Mouse (Mus musculus): ENCODE data around the gene Agbl4.

Gene Agbl4

GRCm38 (mm10) chr4:110397618-110398045 is at the start of gene Agbl4:
TSS of gene Agbl4 (plus strand) at chr4:110397661.
- no peak for DNase-seq (ENCODE audit: low read depth, low spot score)

GRCm38 (mm10) chr4:110350856-110351177 is 46.6 kb upstream of the Agbl4 start:
- DNase-seq (ENCODE audit: low read depth, low spot score) = no peak

DNA sequence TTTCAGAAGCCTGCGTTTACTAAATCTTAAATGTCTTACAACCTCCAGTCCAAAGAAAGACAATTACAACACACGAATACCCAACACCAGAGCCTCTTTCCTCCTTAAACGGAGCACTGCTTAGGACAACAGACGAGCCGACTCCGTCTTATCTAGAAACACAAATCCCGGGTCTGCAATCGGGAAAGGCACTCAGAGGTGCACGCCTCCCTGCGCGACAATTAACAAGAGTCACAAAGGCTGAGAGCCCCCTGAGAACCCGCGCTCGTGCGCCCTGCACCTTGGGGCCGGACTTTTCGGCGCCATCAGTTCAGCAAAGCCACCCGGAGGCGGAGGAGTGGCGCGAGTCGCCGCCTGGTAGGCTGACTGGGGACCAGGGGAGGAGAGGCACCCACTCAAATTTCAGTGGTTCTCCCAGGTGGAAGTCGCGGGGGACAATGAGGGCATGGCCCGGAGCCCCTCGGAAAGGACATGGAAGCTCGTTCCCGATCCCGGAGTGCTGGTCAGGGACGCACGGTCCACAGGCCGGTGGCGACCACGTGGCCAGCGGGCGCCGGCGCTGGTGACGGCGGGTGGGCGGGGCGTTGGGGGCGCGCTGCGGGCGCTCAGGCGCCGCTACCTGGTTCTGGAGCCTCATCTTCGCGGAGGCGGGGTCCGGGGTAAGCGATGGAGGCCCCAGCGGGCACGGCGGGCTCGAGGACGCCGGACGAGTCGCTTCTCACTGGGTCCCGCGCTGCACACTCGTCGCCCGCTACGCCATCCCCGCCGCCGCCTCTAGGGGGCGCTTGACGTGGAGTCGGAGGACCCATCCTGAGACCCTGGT is 46.1 kb upstream of the Agbl4 start, which contains the start of gene Elavl4:
Elavl4 (minus strand) TSS at position 732 of the 823 bp plus-strand sequence.
- DNase-seq (ENCODE audit: low read depth, low spot score) = no peak

GRCm38 (mm10) chr4:110352001-110352369 is 45.5 kb upstream of the Agbl4 start:
- DNase-seq (ENCODE audit: low read depth, low spot score) = no peak

- DNase-seq (ENCODE audit: low read depth, low spot score) = no peak
These were observed 36.9 kb upstream of the Agbl4 start for GRCm38 (mm10) chr4:110360568-110360967.

DNA sequence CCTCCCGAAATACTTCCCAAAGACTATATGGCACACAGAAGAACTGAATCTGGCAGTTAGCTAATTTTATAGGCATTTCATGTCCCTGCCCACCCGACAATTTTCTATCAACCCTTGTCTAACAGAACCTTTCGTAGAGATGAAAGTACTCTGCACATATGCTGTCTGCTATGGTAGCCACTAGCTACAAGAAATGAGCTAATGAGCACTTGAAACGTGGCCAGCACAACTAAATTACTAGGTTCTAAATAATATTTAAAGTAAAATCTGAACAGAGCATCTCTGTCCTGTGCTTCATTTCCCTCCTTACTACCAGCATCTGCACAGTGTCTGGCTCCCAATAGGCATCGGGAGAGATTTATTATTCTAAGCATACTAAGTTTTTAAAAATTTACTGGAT is 1.2 kb upstream of the Agbl4 start:
- DNase-seq (ENCODE audit: low read depth, low spot score) = no peak

GRCm38 (mm10) chr4:110420306-110420705 is 22.8 kb downstream of the Agbl4 start:
- DNase-seq (ENCODE audit: low read depth, low spot score) = no peak

- DNase-seq (ENCODE audit: low read depth, low spot score) = no peak
These were observed 30.2 kb downstream of the Agbl4 start for GRCm38 (mm10) chr4:110427653-110428052.

GRCm38 (mm10) chr4:110494371-110494770 is 96.9 kb downstream of the Agbl4 start:
- DNase-seq (ENCODE audit: low read depth, low spot score) = no peak

- DNase-seq (ENCODE audit: low read depth, low spot score) = no peak
These were observed 132.3 kb downstream of the Agbl4 start for GRCm38 (mm10) chr4:110529804-110530203.

GRCm38 (mm10) chr4:110549223-110549622 is 151.8 kb downstream of the Agbl4 start:
- DNase-seq (ENCODE audit: low read depth, low spot score) = no peak

GRCm38 (mm10) chr4:110597726-110598283 is 200.3 kb downstream of the Agbl4 start:
- no peak for DNase-seq (ENCODE audit: low read depth, low spot score)

DNA sequence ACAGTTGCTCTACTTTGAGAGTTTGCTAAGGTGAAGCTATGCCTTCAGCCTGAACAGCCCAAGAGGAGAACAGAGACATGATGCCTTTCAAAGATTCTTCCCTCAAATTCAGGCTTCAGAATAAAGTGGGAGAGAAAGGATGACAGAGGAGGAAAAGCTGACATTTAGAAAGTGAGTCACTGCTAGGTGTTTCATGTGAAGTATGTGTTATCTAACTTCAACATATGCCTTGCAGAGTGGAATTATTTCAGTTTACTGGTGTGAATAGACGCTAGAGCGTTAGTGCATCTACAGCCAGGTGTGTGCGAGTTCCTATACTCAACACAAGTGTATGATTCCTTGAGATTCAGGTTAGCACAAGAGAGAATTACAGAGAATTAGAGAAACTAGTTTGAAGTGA is 244.0 kb downstream of the Agbl4 start:
- no peak for DNase-seq (ENCODE audit: low read depth, low spot score)

GRCm38 (mm10) chr4:110662940-110663339 is 265.5 kb downstream of the Agbl4 start:
- DNase-seq (ENCODE audit: low read depth, low spot score) = no peak

- no peak for DNase-seq (ENCODE audit: low read depth, low spot score)
These were observed 276.7 kb downstream of the Agbl4 start for GRCm38 (mm10) chr4:110674121-110674520.

- no peak for DNase-seq (ENCODE audit: low read depth, low spot score)
These were observed 337.7 kb downstream of the Agbl4 start for GRCm38 (mm10) chr4:110735141-110735540.

- no peak for DNase-seq (ENCODE audit: low read depth, low spot score)
These were observed 360.5 kb downstream of the Agbl4 start for GRCm38 (mm10) chr4:110757941-110758340.

GRCm38 (mm10) chr4:110788596-110788995 is 391.1 kb downstream of the Agbl4 start:
- DNase-seq (ENCODE audit: low read depth, low spot score) = no peak

DNA sequence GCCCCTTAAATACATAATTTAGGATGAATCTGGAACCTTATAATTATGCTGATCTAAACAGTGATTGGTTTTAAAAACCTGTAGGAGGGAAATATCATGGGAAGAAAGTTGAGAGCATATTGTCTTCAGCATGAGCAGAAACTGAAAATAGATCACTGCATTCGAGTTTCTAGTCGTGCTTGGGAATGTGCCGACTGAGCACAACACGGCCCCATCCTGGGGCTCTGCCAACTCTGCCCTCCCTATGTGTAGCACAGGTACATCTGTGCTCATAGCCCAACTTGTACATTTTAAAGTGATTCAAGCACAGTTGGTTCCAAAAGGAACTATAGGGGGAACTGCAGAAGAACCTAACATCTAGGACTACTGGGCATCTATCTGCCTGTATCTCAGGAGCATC is 402.4 kb downstream of the Agbl4 start:
- DNase-seq (ENCODE audit: low read depth, low spot score) = no peak

- no peak for DNase-seq (ENCODE audit: low read depth, low spot score)
These were observed 413.5 kb downstream of the Agbl4 start for GRCm38 (mm10) chr4:110810947-110811346.

GRCm38 (mm10) chr4:110832776-110833175 is 435.3 kb downstream of the Agbl4 start:
- DNase-seq (ENCODE audit: low read depth, low spot score) = no peak

DNA sequence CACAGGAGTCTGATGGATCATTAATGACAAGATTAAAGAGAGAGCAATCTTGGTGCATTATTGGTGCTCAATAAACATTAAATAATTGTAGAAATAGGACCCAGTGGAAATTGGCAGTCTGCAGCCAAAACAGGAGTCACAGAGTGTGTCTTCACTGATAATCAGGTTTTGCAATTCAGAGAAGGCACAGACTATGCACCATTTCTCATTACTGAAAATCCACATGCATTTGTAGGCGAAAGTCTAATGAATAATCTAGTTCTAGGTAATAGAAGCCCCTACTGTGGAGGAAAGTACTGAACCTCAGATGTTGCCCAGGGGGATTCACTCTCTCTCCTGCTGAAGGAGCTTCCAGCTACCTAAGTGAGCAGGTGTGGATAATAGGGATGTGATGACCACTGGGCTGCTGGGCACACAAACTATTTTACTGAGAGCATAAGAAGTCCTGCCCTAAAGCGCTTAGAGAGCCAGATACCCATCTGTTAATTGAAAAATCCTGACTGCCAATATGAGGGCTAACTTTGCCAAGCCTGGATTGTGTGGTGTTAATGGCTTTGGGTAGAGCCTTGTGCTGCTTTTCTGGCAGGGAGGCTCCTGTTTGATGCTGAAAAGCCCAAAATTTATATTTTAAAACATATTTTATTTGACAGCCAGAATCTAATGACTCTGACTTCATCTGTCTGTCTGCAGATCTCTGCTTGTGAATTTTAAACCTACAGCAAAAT is 482.4 kb downstream of the Agbl4 start:
- no peak for DNase-seq (ENCODE audit: low read depth, low spot score)

GRCm38 (mm10) chr4:110916061-110916460 is 518.6 kb downstream of the Agbl4 start:
- no peak for DNase-seq (ENCODE audit: low read depth, low spot score)
